Mouse (Mus musculus): Measurements from ENCODE around the gene Dot1l.

GRCm38 (mm10) chr10:80727369-80728127, 27.5 kb upstream of the Dot1l start:
- TF ChIP-seq CTCF (IDR thresholded peaks at IDR 0.05; ENCODE audit: extremely low read depth, insufficient read depth, insufficient read length, insufficient replicate concordance) (no peak), POLR2A (IDR thresholded peaks at IDR 0.05; ENCODE audit: low read depth, low read length) (no peak)

All from spleen, adult 2 months (tissue).